Mouse (Mus musculus): ENCODE results near the gene Agrn. TPM values are rescaled to one million over a fixed set of nuclear protein-coding genes. Genes with fewer than 3 reads are reported as not detected.
"Not testable (repeated sequence)": the region's sequence is repeated elsewhere in the genome, so short reads cannot be mapped to it uniquely, and the experiment has no call there.

Gene Agrn
- polyA plus RNA-seq, 1 experiment = 200 TPM

- DNase-seq (ENCODE audit: extremely low spot score in 1 of 2, low spot score in 1 of 2) = no peak
These were observed 28.7 kb downstream of the Agrn start for GRCm38 (mm10) chr4:156168611-156169010.

GRCm38 (mm10) chr4:156166477-156166876 is 30.8 kb downstream of the Agrn start:
- no peak for DNase-seq (ENCODE audit: extremely low spot score in 1 of 2, low spot score in 1 of 2)

GRCm38 (mm10) chr4:156154771-156155170 is 42.5 kb downstream of the Agrn start:
- DNase-seq (ENCODE audit: extremely low spot score in 1 of 2, low spot score in 1 of 2) = no peak

- not testable (repeated sequence) for DNase-seq (ENCODE audit: extremely low spot score in 1 of 2, low spot score in 1 of 2)
These were observed 46.4 kb downstream of the Agrn start for GRCm38 (mm10) chr4:156150887-156151286.

GRCm38 (mm10) chr4:156136285-156137100 is 60.8 kb downstream of the Agrn start:
- no peak for DNase-seq (ENCODE audit: extremely low spot score in 1 of 2, low spot score in 1 of 2)

- DNase-seq (ENCODE audit: extremely low spot score in 1 of 2, low spot score in 1 of 2) = no peak
These were observed 61.5 kb downstream of the Agrn start for GRCm38 (mm10) chr4:156135801-156136200.

GRCm38 (mm10) chr4:156135112-156135511 is 62.2 kb downstream of the Agrn start:
- no peak for DNase-seq (ENCODE audit: extremely low spot score in 1 of 2, low spot score in 1 of 2)

GRCm38 (mm10) chr4:156133943-156134605 is 63.2 kb downstream of the Agrn start:
- DNase-seq (ENCODE audit: extremely low spot score in 1 of 2, low spot score in 1 of 2) = no peak

GRCm38 (mm10) chr4:156133334-156133733 is 64.0 kb downstream of the Agrn start:
- DNase-seq (ENCODE audit: extremely low spot score in 1 of 2, low spot score in 1 of 2) = no peak

GRCm38 (mm10) chr4:156130940-156131339 is 66.3 kb downstream of the Agrn start:
- DNase-seq (ENCODE audit: extremely low spot score in 1 of 2, low spot score in 1 of 2) = no peak

GRCm38 (mm10) chr4:156130436-156130835 is 66.9 kb downstream of the Agrn start, which contains the start of gene Rnf223:
Gene Rnf223, plus strand, starts transcription at chr4:156130513.
- no peak for DNase-seq (ENCODE audit: extremely low spot score in 1 of 2, low spot score in 1 of 2)

GRCm38 (mm10) chr4:156128746-156129145 is 68.5 kb downstream of the Agrn start:
- no peak for DNase-seq (ENCODE audit: extremely low spot score in 1 of 2, low spot score in 1 of 2)

- no peak for DNase-seq (ENCODE audit: extremely low spot score in 1 of 2, low spot score in 1 of 2)
These were observed 70.4 kb downstream of the Agrn start for GRCm38 (mm10) chr4:156126841-156127240.

- DNase-seq (ENCODE audit: extremely low spot score in 1 of 2, low spot score in 1 of 2) = no peak
These were observed 71.9 kb downstream of the Agrn start for GRCm38 (mm10) chr4:156125393-156125792.

GRCm38 (mm10) chr4:156124077-156124476 is 73.2 kb downstream of the Agrn start:
- DNase-seq (ENCODE audit: extremely low spot score in 1 of 2, low spot score in 1 of 2) = no peak

Other genes with a start within 250 kb of the Agrn start
- 14.3 and 17.1 TPM in 2 replicates for gene C1qtnf12, start 235.2 kb downstream of the Agrn start, polyA plus RNA-seq (2012; rRNA removed)
- 9.7 and 10.6 TPM in 2 replicates for gene B3galt6, start 204.8 kb downstream of the Agrn start, polyA plus RNA-seq (2012; rRNA removed)
- gene Sdf4, start 204.6 kb downstream of the Agrn start, polyA plus RNA-seq (2012; rRNA removed) = 123 and 128 TPM in 2 replicates
- gene Tnfrsf4, start 183.6 kb downstream of the Agrn start, polyA plus RNA-seq (2012; rRNA removed) = 3.6 and 5.9 TPM in 2 replicates
- 0.22 and 0.27 TPM in 2 replicates for gene Tnfrsf18, start 171.3 kb downstream of the Agrn start, polyA plus RNA-seq (2012; rRNA removed)
- gene Ttll10, start 138.1 kb downstream of the Agrn start, polyA plus RNA-seq (2012; rRNA removed) = 0.04 and 0.06 TPM in 2 replicates
- gene 9430015G10Rik, start 87.5 kb downstream of the Agrn start, polyA plus RNA-seq (2012; rRNA removed) = 34.8 and 38.7 TPM in 2 replicates
- gene Rnf223, start 67.0 kb downstream of the Agrn start, polyA plus RNA-seq (2012; rRNA removed) = 1.5 and 2.5 TPM in 2 replicates
- 8.9 and 10.4 TPM in 2 replicates for gene Isg15, start 3.3 kb upstream of the Agrn start, polyA plus RNA-seq (2012; rRNA removed)
- 5.2 and 5.4 TPM in 2 replicates for gene AW011738, start 5.8 kb upstream of the Agrn start, polyA plus RNA-seq (2012; rRNA removed)
- 0.92 and 0.96 TPM in 2 replicates for gene Perm1, start 18.4 kb upstream of the Agrn start, polyA plus RNA-seq (2012; rRNA removed)
- 79.0 and 85.8 TPM in 2 replicates for gene Plekhn1, start 37.4 kb upstream of the Agrn start, polyA plus RNA-seq (2012; rRNA removed)
- 93.4 and 96.7 TPM in 2 replicates for gene Noc2l, start 38.5 kb upstream of the Agrn start, polyA plus RNA-seq (2012; rRNA removed)
- gene Samd11, start 58.2 kb upstream of the Agrn start, polyA plus RNA-seq (2012; rRNA removed) = 2.7 and 3.8 TPM in 2 replicates
- gene Vmn2r-ps159, start 133.6 kb upstream of the Agrn start, polyA plus RNA-seq (2012; rRNA removed) = not detected in 2 replicates